In genomic region chr7:131424912-131425311, GRCm38 (mm10) we compare ENCODE assay signal across 19 mouse cellular contexts. TPM values are rescaled to one million over a fixed set of nuclear protein-coding genes. Genes with fewer than 3 reads are reported as not detected.
DNase-seq lines count a peak whose midpoint lies in the region; ATAC-seq and TF ChIP-seq lines count a peak whose summit lies in the region.
"Had no signal": no experiment of that assay in that cellular context is flagged by ENCODE, and none has a peak within 500 bp of the region (broad histone marks: within the 10 kb centered on the region; RNA-seq: fewer than 3 reads in every experiment).

No protein-coding gene starts in this region.

- no peak for TF ChIP-seq CTCF in stomach, postnatal 0 days (IDR thresholded peaks at IDR 0.05; ENCODE audit: low read depth)

- no peak overlapping the region for H3K4me2 ChIP-seq in stomach, embryonic 15.5 days
- no peak overlapping the region for H3K4me2 ChIP-seq in stomach, postnatal 0 days (replicated peaks; ENCODE audit: low read depth)
- peak overlapping the region; percentile 54 for H3K4me2 ChIP-seq in liver, embryonic 15.5 days
- H3K4me2 ChIP-seq: heart, embryonic 15.5 days; hindbrain, embryonic 13.5 days; lung, embryonic 14.5 days had no signal

- no peak for TF ChIP-seq EP300 in stomach, postnatal 0 days (optimal IDR thresholded peaks at IDR 0.05)

- no peak for DNase-seq in stomach, postnatal 0 days (ENCODE audit: low spot score)
- DNase-seq in gastrocnemius, postnatal 14 days: no peak
- DNase-seq in lung, adult 18-20 months: no peak
- no peak for DNase-seq in lung, postnatal 36 days
- DNase-seq: adrenal gland, postnatal 14 days; cerebellum, postnatal 14 days; gastrocnemius, postnatal 25 days; kidney, adult 18-20 months; kidney, postnatal 36 days; left cerebral cortex, postnatal 4 days; lung, embryonic 14.5 days; retina, postnatal 1 day; thymus, postnatal 36 days had no signal

- H3K4me3 ChIP-seq in stomach, embryonic 15.5 days (replicated peaks): no peak overlapping the region
- H3K4me3 ChIP-seq in stomach, postnatal 0 days (ENCODE audit: low read depth, low read length): no peak overlapping the region
- H3K4me3 ChIP-seq in liver, embryonic 15.5 days (replicated peaks): no peak overlapping the region
- H3K4me3 ChIP-seq: forebrain, embryonic 10.5 days; heart, embryonic 15.5 days; hindbrain, embryonic 13.5 days had no signal

- no peaks in the 10 kb centered on the region for H3K36me3 ChIP-seq in stomach, embryonic 15.5 days
- no peaks in the 10 kb centered on the region; the same call in 1 of the 2 replicates for H3K36me3 ChIP-seq in stomach, postnatal 0 days (ENCODE audit: control insufficient read depth, insufficient read depth, low read length)
- H3K36me3 ChIP-seq in liver, embryonic 15.5 days (replicated peaks): peaks cover 5% of the 10 kb centered on the region; the same call in 1 of the 2 replicates

- no peak overlapping the region for H3K9ac ChIP-seq in stomach, embryonic 15.5 days
- no peak overlapping the region for H3K9ac ChIP-seq in stomach, postnatal 0 days (ENCODE audit: low read length)
- H3K9ac ChIP-seq in liver, embryonic 15.5 days: no peak overlapping the region
- H3K9ac ChIP-seq: heart, embryonic 15.5 days; hindbrain, embryonic 13.5 days; lung, embryonic 14.5 days had no signal

- no peaks in the 10 kb centered on the region for H3K9me3 ChIP-seq in stomach, embryonic 15.5 days
- H3K9me3 ChIP-seq in stomach, postnatal 0 days (ENCODE audit: control insufficient read depth, low read length): no peaks in the 10 kb centered on the region
- H3K9me3 ChIP-seq in liver, embryonic 15.5 days (replicated peaks): no peaks in the 10 kb centered on the region
- H3K9me3 ChIP-seq: forebrain, embryonic 10.5 days; heart, embryonic 15.5 days; hindbrain, embryonic 13.5 days had no signal

- H3K27me3 ChIP-seq in stomach, embryonic 15.5 days (replicated peaks): no peaks in the 10 kb centered on the region
- no peaks in the 10 kb centered on the region for H3K27me3 ChIP-seq in stomach, postnatal 0 days (ENCODE audit: control insufficient read depth, insufficient read depth, low read length)
- H3K27me3 ChIP-seq in liver, embryonic 15.5 days: no peaks in the 10 kb centered on the region
- H3K27me3 ChIP-seq: heart, embryonic 15.5 days; hindbrain, embryonic 13.5 days had no signal

- H3K4me1 ChIP-seq in stomach, embryonic 15.5 days: no peaks in the 10 kb centered on the region
- H3K4me1 ChIP-seq in stomach, postnatal 0 days (replicated peaks; ENCODE audit: control insufficient read depth, insufficient read depth): no peaks in the 10 kb centered on the region
- H3K4me1 ChIP-seq in liver, embryonic 15.5 days (replicated peaks): peaks cover 16% of the 10 kb centered on the region
- H3K4me1 ChIP-seq: forebrain, embryonic 10.5 days; heart, embryonic 15.5 days; hindbrain, embryonic 13.5 days had no signal

- intact Hi-C loops in gastrocnemius, postnatal 14 days (cut with DNase I; ENCODE audit: low total_unique reads): no loop called here

- H3K27ac ChIP-seq in stomach, embryonic 15.5 days: no peak overlapping the region
- no peak overlapping the region for H3K27ac ChIP-seq in stomach, postnatal 0 days (replicated peaks)
- H3K27ac ChIP-seq in liver, embryonic 15.5 days (replicated peaks): peak overlapping the region; percentile 78
- H3K27ac ChIP-seq: forebrain, embryonic 10.5 days; heart, embryonic 15.5 days; hindbrain, embryonic 13.5 days had no signal

- ATAC-seq in stomach, embryonic 15.5 days (ENCODE audit: insufficient read depth, low FRiP score, low read depth): peak; percentile 92; the same call in 1 of the 2 replicates
- no peak for ATAC-seq in stomach, postnatal 0 days (ENCODE audit: low FRiP score, low TSS enrichment)
- peak; percentile 98 for ATAC-seq in erythroblast, adult 5-6 weeks (replicated peaks; ENCODE audit: low FRiP score, poor library complexity, severe bottlenecking)
- peak; percentile 99 for ATAC-seq in liver, embryonic 15.5 days (ENCODE audit: insufficient read depth)

- 71% methylated on average over 2 of the region's 2 CpGs for WGBS in stomach, embryonic 15.5 days
- WGBS in stomach, postnatal 0 days: 80% methylated on average over 2 of the region's 2 CpGs
- 18% methylated on average over 2 of the region's 2 CpGs for WGBS in liver, embryonic 15.5 days (ENCODE audit: insufficient replicate concordance)

RNA-seq across cellular contexts. Expression of gene Acadsb, which starts 14.5 kb away (rescaled TPM):
- 92.4 and 103 TPM in 2 replicates for polyA plus RNA-seq in stomach, embryonic 15.5 days (2015; fragmentation: Nextera tagmentation; extraction: Ambion mirVana)
- polyA plus RNA-seq in stomach, postnatal 0 days (2015; fragmentation: Nextera tagmentation; extraction: Ambion mirVana): 54.5 and 59.1 TPM in 2 replicates
- 3.8 and 15.0 TPM in 2 replicates for total RNA-seq in erythroblast, adult 5-6 weeks (2015; ENCODE audit: low replicate concordance)
- total RNA-seq in erythroblast, adult 5-6 weeks (2017; ENCODE audit: low replicate concordance): 13.1 and 19.5 TPM in 2 replicates
- polyA plus RNA-seq in liver, embryonic 15.5 days (2015; fragmentation: Nextera tagmentation; extraction: Ambion mirVana): 33.3 and 35.8 TPM in 2 replicates
- 10 to 100 TPM; 79.4 to 89.0 TPM for total RNA-seq in gastrocnemius, postnatal 14 days (2021)

RNA-seq across cellular contexts. Expression of gene Ikzf5, which starts 14.6 kb away (rescaled TPM):
- polyA plus RNA-seq in stomach, embryonic 15.5 days (2015; fragmentation: Nextera tagmentation; extraction: Ambion mirVana): 11.4 and 13.2 TPM in 2 replicates
- 6.4 and 6.8 TPM in 2 replicates for polyA plus RNA-seq in stomach, postnatal 0 days (2015; fragmentation: Nextera tagmentation; extraction: Ambion mirVana)
- total RNA-seq in erythroblast, adult 5-6 weeks (2015; ENCODE audit: low replicate concordance): 29.3 and 48.6 TPM in 2 replicates
- total RNA-seq in erythroblast, adult 5-6 weeks (2017; ENCODE audit: low replicate concordance): 24.5 and 33.7 TPM in 2 replicates
- 9.3 and 11.5 TPM in 2 replicates for polyA plus RNA-seq in liver, embryonic 15.5 days (2015; fragmentation: Nextera tagmentation; extraction: Ambion mirVana)
- 10 to 100 TPM; 20.1 to 25.2 TPM for total RNA-seq in gastrocnemius, postnatal 14 days (2021)

RNA-seq across cellular contexts. Expression of gene Pstk, which starts 54.0 kb away (rescaled TPM):
- 69.8 and 75.2 TPM in 2 replicates for polyA plus RNA-seq in stomach, embryonic 15.5 days (2015; fragmentation: Nextera tagmentation; extraction: Ambion mirVana)
- 50.0 and 52.2 TPM in 2 replicates for polyA plus RNA-seq in stomach, postnatal 0 days (2015; fragmentation: Nextera tagmentation; extraction: Ambion mirVana)
- total RNA-seq in erythroblast, adult 5-6 weeks (2015; ENCODE audit: low replicate concordance): 0.96 and 6.9 TPM in 2 replicates
- total RNA-seq in erythroblast, adult 5-6 weeks (2017; ENCODE audit: low replicate concordance): 0.51 and 4.2 TPM in 2 replicates
- 19.1 and 19.9 TPM in 2 replicates for polyA plus RNA-seq in liver, embryonic 15.5 days (2015; fragmentation: Nextera tagmentation; extraction: Ambion mirVana)
- total RNA-seq in gastrocnemius, postnatal 14 days (2021): 10 to 100 TPM; 30.7 to 34.8 TPM
